Mouse (Mus musculus): ENCODE measurements around the gene Hist2h2be.

DNA sequence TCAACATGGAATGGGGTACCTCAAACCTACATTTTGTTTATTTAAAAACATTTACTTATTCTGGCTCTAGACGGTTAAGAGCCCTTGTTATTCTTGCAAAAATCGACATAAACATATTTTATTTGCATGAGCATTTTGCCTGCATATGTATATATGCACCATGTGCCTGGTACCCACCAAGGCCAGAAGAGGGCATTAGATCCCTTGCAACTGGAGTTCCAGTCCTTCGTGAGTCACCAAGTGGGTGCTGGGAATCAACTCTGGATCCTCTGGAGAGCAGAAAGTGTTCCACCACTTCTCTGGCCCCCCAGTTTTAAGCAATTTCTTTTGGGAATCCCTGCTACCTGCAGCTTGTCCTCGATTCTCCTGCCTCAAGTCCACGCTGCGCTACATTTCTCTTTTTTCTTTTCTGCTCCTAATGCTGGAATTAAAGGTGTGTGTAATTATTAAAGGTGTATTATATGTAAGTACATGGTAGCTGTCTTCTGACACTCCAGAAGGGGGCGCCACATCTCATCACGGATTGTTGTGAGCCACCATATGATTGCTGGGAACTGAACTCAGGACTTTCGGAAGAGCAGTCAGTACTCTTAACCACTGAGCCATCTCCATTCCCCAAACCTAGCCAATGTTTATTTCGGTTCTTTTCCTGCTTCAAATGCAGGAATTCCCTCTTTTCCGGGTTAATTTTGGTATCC, 25.2 kb upstream of the Hist2h2be start:
- TF ChIP-seq POLR2A (IDR thresholded peaks at IDR 0.05; ENCODE audit: borderline replicate concordance, control insufficient read depth, low read depth, low read length) (no peak), CTCF (IDR thresholded peaks at IDR 0.05; ENCODE audit: control insufficient read depth, insufficient read depth, low read length) (no peak)

Measured in bone marrow, adult 2 months (tissue).